Mouse (Mus musculus) layer of hippocampus, postnatal 14 days (tissue): Measurements from ENCODE around the gene Cbl. TPM values are rescaled to one million over a fixed set of nuclear protein-coding genes. Genes with fewer than 3 reads are reported as not detected.
A peak's percentile ranks its signal among the peaks of the same experiment; 100 is the strongest.

Experiments used
- DNase-seq, 2 experiments: peaks; one replicate each; pipeline ENCODE4 v3.0.0; 2021 to 2022; ENCODE audit warnings: low spot score in 2 of 2, mixed read lengths in 1 of 2
- total RNA-seq, 2 experiments: library from RNA; stranded (reverse); gene quantifications; 2 replicates each; pipeline ENCODE4 v1.2.3; 2021

Cbl gene
- total RNA-seq, 2 experiments from 2014 or later = 58.1 to 62.7 TPM

DNA sequence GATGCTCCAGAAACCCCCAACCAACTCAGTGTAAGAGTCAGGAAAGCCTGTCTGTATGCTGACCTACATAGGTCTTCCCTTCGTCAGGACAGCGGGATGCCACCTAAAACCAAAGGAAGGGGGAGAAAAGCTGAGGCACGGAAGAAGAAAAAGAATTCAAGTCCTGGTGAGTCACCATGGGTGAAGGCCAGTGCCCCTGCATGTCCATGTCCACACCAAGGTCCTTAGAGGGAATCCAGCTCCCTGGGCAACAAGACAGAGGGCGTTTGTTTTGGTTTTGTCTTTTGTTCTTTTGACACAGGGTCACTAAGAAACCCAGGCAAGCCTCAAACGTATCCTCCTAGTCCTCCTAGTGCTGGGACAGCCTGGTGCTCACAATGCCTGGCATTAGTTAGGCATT, 7.1 kb upstream of the Cbl start:
- DNase-seq = no peak

DNA sequence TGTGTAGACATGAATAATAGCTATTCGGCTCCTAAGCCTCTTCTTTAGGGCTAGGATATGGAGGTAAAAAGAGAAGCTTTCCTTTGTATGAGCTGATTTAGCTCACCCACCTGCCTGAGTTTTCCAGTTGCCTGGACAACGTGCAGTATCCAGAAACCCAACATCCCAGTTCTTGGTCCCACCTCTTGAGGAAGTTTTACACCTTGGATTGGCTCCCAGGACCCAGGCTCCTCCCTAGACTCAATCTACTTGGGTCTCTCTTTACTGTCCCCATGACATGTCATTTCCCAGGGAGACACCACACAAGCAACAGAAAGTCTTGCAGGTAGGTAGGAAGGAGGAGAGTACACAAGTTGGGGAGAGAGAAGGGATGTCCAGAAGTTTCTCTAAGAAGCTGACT, 6.5 kb upstream of the Cbl start, which contains the start of gene Ccdc153:
Gene Ccdc153 (plus strand): TSS at position 278 of the 400 bp plus-strand sequence.
- DNase-seq = no peak

DNA sequence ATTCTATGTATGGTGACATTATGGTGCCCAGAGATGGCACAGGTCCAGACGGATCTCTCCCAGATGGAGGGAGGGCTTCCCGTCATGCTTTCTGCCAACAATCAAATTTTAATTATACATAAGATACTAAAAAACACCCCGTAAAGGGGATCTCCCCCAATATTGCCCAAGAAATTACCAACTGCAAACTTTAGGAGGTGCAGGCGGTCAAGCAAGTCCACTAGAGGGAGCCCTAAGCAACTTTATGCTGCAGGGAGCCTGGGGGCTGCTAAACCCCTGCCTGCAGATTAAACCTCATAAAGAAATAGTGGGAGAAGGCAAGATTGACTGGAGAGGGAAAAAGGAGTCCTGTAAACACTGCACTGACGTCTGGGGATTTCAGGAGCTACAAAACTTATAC, 5.6 kb upstream of the Cbl start:
- peak; percentile 52 to 71 for DNase-seq

DNA sequence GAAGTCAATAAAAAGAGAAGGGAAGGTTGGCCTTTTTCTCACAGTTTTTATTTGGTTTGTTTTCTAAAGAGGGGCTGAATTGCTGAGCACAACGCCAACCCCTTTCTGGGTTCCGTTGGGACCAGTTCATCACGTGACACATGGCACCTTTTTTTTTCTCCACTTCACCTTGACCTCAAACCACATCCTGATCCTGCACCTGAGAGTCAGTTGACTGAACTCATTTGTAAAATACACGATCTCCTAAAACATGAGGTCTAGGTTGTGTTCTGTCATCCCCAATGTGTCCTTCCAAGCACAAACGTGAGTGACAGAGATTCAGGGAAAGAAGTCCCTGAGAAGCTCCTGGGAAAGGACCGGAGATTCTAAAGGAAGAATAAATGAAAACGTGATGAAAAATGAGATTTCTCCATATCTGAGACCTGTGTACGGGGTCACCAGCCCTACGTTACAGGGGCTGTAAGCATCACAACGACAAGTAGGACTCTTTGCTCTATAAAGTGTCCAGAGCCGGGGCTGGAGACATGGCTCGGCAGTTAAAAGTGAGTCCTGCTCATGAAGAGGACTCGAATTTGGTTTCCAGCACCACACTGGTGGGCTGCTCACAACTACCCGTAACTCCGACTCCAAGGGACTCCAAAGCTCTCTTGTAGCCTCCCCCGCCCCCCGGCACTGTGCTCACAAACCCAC, 4.8 kb upstream of the Cbl start:
- DNase-seq = no peak

DNA sequence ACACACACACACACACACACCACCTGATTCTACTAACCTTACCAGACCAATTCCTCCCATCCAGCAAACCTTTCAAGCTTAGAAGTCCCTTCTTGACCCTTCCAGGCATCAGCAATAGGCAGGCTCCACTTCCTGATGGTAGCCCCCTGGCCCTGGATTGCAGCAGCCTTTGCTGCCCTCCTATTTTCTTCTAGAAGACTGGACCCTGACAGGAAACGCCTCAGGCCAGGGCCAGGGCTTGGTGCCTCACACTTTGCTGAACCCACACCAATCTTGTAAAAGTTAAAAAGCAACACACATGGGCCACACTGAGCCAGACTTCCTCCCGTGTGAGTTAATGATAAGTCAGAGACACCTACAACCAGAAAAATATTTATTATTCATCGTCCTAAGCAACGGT, 3.3 kb upstream of the Cbl start:
- DNase-seq = no peak

DNA sequence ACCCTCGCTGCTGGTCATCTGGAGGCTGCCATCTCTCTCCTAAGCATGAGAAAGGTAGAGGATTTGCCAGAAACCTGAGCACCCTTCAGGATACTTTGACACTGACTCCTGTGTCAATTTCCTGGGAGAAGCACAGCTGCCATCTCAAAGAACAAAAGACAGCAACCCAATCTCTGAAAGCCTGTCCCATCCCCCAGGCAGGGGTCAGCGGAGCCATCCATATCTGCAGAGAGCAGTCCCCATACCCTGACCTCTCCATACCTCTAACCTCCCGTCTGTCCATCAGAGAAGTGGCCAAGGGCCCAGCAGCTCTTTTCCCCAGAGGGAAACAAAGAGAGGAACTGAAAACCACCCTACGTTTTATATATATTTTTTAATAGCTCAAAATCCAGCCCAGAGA, 2.8 kb upstream of the Cbl start:
- DNase-seq = no peak

DNA sequence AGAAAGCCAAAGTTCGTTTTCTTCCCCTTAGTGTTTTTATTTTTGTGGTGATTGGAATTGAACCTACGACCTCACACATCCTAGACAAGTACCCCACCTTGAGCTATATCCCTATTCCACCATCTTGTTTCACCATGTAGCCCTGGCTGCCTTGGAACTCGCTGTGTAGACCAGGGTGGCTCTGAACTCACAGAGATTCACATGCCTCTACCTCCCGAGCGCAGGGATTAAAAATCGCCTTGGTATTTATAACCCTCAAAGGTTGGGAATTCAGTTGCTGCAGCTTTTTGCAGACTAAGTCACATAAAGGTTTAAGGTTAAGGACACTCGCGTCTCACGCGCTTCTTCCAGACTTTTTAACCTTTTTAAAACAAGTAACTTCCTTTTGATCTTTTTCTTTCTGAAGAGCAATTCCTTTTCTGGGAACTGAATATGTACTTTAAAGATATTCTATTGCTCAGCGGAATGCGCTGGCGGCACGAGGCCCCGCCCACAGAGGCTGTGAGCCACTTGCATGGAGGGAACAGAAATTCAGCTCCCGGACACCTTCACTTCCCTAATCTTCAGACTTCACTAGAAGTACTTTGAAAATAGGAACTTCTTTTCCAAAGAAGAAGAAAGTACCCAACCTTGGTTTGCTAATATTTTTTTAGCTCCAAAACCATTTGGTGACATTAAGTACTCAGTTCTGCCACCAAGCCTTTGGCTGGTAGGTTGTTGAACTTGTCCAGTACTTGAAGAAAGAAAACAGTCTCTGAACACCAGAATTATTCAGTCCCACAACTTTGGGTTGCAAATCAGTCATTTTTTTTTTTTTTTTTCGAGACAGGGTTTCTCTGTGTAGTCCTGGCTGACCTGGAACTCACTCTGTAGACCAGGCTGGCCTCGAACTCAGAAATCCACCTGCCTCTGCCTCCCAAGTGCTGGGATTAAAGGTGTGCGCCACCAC, 904 bp upstream of the Cbl start:
- peak in 1 of 2 experiments; percentile 52 for DNase-seq

DNA sequence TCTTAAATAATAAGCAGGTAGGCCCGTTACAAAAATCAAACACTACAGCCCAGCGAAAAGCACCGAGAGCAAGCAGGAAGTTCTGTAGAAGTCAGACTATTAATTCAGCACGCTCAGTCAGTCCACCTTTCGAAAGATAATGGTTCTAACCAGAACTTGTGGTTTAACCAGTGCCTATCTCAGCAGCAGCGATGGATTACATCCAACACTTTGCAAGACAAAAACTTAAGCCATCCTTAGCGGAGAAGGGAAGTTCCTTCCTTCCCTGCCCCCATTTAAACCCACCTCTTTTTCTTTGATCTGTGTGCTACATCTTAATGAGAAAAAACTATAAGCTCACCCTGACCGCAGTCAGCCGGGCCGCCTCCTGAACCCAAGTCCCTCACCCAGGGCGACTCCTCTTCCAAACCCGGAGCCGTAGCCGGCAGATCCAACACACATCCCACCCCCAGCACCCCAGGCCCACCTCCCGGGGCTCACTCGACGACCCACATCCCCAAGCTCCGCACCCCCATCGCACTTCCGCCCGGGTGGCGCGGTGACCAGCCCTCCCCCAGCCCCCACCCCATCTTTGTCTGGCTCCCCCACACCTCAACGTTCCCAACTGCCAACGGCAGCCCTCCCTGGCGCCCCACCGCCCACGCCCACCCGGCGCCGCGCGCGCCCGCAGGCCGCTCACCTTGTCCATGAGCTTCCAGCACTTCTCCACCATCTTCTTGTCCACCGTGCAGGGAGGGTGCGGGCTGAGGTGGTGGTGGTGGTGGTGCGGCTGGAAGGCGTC, 638 bp downstream of the Cbl start:
- DNase-seq = peak in 1 of 2 experiments; percentile 64

DNA sequence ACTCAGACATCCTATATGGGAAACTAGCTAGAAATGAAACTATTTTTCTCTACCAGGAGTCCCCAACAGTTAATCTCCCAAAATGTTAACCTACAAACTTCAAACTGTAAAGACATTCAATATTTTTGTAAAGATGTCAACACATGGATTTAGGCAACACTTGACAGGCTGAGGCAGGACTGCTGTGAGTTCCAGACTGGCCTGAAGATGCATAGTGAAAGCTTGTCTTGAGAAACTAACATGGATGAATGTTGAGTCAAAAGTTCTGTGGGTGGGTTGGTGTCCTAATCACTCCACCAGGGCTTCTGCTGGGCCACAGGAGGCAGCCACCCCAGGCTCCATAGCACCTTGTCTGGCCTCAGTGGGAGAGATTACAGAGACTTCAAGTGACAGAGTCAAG, 2.2 kb downstream of the Cbl start:
- DNase-seq = no peak

DNA sequence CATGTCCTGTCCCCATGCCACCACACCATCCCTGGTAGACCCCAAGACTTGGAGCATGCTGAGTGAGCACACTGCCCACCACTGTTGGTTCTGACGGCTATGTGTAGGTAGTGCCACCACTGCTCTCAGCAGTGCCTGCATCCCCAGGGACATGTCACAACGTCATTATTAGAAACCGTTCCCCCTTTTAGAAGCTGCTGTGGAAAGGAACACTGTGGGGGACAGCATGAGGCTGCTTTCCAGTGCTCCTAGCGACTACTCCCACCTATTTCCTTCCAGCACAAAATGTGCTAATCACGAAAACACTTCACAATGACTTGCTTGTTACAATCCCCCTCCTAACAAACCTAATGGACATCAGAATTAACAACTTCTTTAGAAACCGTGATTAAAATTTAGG, 7.9 kb downstream of the Cbl start:
- DNase-seq = no peak

DNA sequence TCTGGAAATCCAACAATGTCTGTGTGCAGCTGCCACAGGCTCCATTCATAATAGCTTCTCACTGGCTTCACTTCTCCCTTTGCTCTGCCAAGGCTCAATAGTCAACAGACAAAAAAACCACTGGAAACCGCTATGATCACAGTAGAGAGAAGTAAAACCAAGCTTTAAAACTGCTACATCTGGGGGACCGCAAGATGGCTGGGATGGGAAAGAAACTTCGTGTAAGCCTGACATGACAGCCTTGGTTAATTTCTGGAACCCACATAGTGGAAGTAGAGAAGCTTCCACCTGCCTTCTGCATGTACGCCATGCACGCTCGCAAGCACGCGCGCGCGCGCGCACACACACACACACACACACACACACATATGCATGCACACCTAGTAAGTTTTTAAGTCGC, 20.3 kb downstream of the Cbl start:
- no peak for DNase-seq

DNA sequence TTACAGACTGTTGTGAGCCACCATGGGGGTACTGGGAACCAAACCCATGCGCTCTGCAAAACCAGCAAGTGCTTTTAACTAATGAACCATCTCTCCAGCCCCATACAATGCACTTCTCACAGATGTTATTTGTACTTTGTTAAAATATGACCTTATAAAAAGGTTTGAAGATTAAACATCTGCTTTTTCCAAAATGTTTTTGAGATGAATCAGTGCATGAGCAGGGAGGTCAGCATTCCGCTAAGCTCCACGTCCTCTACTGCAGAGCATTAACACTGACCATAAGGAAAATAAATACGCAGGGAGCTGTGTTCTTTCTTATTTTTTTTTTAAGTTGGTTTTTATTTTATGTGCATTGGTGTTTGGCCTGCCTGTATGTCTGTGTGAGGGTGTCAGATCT, 21.4 kb downstream of the Cbl start:
- DNase-seq = no peak

DNA sequence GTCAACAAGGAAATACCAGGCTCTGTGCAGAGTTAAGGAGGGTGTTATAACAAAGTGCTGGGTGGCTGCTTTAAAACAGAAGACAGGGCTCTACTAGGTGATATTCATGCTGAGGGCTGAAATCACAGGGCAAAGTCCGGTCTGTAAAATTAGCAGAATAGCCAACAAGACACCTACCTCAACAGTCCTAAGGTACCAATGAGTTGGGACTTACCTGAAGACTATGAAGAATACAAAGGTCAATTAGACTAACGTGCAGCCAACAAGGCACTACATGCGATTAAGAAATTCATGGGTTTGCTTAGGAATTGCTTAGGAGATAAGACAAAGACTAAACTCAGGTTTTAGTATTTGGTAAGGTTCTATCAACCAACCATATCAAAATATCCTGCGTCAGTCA, 24.4 kb downstream of the Cbl start:
- DNase-seq = no peak

DNA sequence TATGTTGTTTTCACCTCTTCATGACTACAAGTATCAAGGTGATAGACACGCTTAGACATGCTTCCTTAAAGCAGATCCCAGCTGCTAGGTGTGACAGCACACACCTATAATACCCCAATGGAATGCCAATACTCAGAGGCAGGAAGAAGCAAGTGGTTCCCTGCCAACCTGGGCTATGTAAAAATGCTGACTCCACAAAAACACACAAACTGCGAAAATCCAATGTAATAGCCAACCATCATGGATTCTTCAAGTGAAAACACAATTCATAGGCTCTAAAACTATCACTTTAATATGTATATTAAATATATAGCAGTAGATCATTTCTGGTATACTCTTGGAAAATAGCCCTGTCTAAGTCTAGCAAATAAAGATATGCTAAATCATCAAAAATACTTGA, 26.0 kb downstream of the Cbl start:
- DNase-seq = no peak

DNA sequence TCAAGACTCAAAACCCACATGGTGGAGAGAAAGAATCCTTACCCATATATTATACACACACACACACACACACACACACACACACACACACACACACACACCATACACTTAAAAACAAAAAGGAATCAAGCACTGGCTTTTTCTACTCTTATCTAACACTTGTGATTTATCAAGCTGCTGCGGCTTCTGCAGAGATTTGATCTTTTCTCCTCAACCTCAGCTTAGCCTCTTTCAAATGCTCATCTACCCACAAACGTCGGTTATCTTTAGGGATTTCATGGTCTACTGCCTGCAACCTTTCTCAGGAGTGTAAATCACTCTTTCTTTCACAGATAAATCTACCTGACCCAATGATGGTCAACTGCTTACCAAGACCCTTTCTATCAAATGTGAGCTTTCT, 33.4 kb downstream of the Cbl start:
- DNase-seq = no peak

DNA sequence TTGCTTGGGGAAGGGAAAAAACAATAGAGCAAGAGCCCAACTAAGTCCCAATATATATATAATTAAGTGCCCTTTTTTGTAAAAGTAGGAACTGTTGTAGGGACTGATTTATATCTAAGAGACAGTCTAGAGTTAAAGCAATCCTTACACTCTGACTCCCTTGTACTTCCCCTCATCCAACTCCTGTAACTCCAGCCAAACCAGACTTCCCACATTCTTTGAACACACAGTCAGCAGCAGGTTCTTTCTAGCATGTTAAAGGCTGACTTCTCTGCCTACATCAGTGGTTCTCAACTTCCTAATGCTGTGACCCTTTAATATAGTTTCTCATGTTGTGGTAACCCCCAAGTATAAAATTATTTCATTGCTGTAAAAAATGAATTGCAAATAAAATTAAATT, 34.3 kb downstream of the Cbl start:
- DNase-seq = no peak

DNA sequence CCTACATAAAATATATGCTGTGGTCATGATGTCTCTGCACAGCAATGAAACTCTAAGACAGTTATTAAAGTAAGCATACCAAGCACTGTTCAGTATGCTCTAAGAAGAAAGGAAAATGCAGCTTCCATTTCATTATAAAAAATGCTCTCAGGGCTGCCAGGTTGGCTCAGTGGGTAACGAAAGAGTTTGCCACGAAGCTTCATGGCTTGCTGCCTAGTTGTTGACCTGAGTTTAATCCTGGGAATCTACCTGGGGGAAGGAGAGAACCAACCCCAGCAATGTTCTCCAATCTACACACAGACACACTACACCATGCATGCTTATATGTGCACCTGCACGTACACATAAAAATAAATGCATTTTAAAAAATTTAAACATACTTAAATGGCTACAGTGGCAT, 34.7 kb downstream of the Cbl start:
- DNase-seq = no peak

DNA sequence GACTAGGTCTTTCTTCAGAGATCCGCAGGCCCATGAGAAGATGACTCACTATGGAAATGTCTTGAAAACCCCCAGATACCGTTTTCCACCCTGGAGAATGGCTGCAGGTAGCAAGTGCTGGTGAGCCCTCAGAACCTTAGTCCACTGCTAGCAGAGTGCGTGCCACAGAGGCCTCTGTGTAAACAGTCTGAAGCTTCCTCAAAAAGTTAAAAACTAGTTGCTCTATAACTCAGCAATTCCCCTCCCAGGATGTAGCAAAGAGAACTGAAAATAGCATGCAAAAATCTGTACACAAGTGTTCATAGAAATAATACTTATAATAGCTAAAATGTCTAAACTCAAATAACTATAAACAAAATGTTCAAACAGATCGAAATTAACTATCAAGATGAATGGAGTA, 37.5 kb downstream of the Cbl start:
- DNase-seq = no peak

DNA sequence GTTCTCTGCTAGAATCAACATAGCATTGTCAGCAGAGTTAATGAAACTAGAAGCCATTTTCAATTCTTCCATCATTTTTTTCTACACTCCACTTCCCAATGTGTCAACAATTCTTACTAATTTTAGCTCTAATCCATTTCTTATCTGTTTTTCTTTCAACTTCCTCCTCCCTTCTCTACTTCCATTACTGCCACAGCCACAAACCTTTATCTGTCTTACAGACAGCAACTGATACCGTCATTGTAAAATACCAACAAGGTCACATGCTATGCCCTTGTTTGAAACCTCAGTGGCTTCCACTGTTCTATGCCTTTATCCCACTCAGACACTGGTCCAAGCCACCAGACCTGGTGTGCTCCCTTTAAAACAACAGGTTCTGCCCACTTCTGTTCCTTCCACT, 39.8 kb downstream of the Cbl start:
- DNase-seq = no peak

DNA sequence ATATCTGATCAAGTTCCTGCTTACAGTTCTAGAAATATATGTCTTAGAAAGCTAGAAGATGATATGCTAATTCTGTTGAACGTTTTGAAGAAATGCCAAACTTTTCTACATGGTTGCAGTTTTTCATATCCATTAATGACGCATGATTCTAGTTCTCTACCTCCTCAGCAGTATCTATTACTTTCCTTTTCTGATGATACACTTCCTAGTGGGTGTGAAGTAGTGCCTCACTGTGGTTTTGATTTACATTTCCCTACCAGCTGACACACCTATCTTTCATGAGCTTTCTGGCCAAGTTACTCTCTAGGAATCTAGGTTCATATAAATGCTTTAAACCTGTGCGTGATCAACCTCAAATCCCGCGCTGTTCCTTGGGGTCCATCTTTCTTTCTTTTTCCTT, 41.1 kb downstream of the Cbl start:
- no peak for DNase-seq

DNA sequence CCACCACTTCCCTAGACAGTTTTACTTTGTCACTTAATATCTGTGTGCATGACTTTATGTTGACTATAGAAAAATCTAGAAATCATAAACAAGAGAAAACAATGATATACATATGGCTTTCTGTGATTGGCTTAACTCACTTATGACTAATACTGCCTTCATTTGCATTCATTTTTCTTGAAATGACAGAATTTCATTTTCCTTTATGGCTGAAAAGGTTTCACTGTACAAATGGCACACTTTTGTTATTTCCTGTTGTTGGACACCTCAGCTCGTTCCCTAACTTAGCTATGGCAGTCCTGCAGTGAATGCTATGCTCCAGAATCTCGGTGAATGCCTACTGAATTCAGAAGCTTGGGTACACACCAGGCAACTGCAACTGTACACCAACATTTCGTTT, 41.5 kb downstream of the Cbl start:
- DNase-seq = no peak

DNA sequence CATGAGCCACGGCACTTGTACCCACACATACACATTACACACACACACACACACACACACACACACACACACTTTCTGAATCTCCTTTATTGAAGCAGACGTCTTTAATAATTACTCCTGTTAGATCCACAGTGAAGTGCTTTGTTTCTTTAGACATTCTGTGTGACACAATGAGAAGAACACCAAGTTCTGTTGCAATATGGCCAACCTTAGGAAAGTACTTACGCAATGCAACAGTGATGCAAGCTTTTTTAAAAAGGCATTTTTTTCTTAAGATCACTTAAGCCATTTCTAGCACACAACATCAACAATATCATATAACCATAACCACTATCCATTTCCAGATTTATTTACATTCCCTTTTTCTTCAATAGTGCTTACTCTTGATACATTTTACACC, 42.7 kb downstream of the Cbl start:
- DNase-seq = no peak
